Mouse (Mus musculus): ENCODE data around the gene Tep1.

DNA sequence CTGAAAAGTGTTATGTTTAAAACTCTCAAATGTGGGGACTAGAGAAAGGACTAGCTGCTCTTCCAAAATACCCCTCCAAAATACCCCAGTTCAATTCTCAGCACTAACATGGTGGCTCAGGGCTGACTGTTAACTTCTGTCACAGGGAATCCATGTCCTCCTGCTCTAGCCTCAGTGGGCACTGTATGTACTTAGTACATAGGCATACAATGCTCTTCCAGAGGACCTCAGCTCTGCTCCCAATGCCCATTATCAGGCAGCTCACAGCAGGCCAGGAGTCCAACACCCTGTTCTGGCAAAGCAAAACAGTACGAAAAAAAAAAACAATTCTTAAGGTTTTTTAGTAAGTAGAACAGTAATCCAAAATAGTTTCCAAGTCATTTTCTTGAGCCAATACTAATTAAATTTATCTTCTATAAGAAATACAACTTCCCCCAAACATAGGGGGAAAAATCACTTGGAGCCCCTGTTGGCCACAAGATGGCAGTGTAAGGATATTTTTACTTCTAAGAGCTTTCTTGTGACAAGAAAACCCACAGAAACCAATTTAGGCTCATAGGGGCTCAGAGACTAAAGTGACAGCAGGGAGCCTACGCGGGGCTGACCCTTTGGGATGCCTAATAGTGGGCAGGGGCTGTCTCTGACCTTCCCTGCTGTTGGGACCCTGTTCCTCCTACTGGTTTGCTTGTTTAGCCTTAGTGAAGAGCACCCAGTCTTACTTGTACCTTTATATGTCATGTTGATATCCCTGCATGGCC is 70.7 kb downstream of the Tep1 start:
- no peak for TF ChIP-seq POLR2A (IDR thresholded peaks at IDR 0.05; ENCODE audit: borderline replicate concordance, control insufficient read depth, low read depth, low read length)
- no peak for TF ChIP-seq CTCF (IDR thresholded peaks at IDR 0.05; ENCODE audit: control insufficient read depth, insufficient read depth, low read length)
